Mouse (Mus musculus) natural killer cell, adult 2 months (primary cell): ENCODE results near the gene Enpp6.
"Not testable (repeated sequence)": the region's sequence is repeated elsewhere in the genome, so short reads cannot be mapped to it uniquely, and the experiment has no call there.

ENCODE experiments used
- DNase-seq, 2 experiments: peaks; one replicate each; pipeline ENCODE4 v3.0.0; 2022; ENCODE audit warnings: low spot score in 2 of 2

Enpp6 gene

DNA sequence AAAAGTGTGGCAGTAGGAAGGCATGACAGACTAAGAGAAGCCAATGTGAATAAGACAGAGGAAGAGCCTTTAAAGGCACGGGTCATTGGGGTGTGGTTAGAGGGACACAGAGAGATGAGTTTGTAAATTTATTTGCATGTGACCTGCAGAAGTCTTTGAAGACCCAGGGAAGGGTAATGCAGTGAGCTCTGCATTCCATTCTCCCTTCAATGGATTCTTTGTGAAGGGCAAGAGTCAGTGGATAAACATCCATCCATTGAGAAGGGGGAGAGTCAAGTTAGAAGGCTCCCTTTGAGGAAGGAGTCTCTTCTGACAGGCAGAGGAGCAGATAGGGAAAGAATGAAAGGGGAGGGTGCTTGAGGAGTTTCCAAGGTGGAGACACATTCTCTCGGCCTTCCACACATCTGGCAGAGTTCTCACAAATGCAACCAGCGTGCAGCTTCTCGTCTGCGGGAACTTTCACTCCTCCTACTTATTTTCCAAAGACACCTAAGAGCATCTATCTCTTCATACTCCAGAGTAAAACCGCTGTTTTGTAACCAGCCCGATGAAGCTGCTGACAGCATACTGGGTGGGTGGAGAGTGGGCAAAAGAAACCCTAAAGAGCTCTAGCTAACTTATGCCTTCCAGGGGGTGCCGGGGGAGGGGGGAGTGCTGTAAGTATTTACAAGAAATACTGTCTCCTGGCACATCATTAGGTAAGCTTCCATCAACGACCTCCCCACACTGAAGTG lies 9.4 kb downstream of the Enpp6 start:
- no peak for DNase-seq

DNA sequence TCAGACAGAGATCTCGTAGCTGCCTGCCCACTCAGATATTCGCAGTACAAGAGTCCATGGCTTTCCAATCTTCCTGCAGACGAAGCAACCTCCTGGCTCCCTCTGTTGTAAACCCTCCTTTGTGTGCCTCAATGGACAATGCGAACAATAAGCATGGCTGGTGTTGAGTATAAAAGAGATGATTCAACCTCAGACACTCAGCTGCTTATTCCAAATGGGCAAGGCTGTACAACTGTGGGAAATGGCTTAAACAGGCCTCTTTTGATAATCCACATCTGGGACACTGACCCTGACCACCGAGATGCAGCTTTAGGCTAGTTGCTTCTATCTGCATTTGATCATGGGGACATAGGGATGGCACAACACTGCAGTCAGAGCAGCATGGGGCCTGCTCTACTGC lies 19.0 kb downstream of the Enpp6 start:
- no peak for DNase-seq

DNA sequence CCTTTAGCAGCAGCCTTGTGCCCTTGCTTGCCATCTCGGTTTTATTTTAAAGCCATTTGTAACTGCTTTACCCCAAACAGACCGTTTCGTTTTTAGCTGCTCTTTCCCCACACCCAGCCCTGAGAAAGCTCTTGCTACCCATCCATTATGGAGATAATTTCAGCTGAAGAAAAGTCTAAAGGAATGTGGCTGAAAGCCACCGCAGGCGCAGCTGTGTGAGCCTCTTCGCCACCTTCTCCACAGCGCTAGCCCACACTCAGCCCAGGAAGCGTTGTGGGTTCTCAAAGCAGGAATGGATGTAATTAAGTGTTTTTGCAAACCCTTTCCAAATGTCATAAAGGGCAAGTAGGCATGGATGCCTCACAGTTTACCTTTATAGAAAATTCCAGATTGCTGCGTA lies 20.1 kb downstream of the Enpp6 start:
- DNase-seq, result no peak

DNA sequence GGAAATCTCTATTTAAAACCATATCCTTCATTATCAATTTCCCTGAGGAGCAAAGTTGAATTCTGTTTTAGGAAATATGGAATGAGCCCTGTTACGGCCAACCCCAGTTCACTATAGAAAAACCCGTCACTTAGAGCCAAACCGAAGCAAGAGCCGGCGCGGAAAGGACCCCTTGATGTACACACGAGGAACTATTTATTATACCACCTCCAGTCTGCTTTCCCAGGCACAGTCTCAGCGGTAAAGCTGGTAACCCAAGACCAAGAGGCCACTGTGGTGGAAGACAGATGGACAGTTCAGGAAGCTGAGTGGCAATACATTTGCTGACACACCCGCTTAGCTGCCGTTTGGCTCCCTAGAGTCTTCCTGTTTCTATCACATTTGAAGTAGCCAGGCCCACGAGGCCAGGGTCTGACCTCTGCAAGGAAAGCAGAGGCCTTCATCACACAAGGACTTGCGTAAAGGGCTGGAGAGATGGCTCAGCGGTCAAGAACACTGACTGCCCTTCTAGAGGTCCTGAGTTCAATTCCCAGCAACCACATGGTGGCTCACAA lies 21.6 kb downstream of the Enpp6 start:
- DNase-seq, result no peak

DNA sequence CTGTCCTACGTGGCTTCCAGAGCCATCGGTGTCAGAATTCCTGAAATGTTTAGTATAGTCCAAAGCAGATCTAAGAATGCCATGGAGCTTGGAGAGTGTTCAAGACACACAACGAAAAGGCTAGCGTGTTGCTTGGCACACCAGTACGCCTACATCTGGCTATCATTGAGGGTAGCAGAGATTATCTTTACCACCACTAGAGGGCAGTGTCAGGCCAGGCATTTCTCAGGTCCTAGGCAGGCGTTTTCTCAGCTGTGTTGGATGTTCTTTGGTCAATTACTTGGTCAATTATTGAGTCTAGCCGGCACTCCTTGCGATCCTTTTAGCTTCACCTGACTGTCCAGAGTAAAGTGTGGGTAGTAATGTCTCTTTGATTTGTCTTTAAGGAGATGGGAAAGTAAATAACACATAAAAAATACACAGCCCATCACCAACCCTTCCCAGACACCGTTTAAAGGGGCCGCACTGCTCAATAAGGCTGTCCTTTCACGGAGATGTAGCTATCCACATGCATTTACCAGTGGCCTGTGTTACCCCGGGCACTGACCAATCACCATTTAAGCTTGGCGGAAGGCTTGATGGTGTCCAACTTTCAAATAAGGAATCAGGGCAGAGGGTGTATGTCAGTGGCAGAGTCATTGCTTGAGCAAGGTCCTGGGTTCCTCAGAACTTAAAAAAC lies 29.7 kb downstream of the Enpp6 start:
- DNase-seq, result peak; percentile 53 to 61

DNA sequence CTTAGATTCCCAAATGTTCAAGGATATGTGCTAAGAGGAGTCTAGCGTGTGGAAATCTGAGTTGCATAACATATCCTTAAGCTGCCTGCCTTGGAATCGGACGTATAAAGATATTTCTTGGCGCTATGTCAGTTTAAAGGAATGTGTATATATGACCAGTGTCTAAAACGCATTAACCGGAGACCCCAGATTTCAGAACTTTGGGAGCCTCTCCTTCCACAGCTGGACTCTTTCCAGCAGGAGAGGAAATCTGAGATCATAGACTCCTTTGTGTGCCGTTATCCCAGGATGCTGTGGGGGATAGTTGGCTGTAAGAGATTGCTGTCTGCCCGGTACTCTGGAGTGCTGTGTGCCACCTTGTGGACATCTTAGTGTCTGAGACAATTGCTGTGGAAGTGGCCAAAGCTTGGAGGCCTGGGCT lies 34.5 kb downstream of the Enpp6 start:
- DNase-seq, result no peak

DNA sequence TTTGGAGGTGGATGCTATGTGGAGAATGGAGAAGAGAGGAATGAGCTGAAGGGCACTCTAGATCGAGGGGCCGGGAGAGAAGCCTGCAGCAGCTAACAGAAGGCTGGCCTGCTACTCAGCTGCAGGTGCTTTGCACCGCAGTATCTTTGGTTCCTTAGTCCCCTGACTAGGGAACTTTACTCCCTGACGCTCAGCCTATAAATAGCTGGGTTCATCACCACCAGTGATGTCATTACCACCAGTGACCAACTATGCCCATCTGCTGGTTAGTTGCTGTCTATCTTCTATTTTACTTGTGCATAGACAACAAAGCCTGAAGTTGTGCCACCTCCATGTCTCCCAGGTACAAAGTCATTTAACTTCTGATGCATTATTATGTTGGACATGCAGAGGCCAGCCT lies 37.9 kb downstream of the Enpp6 start:
- no peak for DNase-seq

DNA sequence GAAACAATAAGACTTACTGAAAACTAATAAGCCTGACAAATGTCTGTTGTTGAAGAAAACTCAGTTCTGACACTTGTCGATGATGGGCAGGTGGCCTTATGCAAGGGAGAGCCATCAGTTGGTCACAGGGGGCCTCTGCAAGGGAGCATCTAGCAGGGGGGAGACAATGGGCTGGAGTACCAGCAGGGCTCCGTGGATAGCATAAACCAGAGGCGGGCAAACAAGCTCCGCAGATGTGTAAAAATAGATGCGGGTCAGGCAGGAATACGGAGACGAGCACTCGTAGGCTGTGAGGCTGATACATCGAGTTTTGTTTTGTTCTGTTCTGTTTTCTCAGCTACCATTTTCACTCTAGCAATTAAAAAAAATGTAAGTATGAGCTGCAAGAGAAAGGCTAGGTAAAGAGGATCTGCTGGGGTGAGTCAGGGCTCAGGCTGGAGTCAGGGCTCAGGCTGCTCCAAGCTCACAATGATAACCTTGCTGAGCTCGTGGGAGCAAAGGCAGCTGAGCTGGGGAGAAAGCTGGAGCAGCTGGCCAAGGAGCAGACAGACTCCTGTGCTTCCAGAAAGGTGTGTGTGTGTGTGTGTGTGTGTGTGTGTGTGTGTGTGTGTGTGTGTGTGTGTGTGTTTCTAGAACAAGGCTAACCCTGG lies 40.3 kb downstream of the Enpp6 start:
- no peak for DNase-seq

DNA sequence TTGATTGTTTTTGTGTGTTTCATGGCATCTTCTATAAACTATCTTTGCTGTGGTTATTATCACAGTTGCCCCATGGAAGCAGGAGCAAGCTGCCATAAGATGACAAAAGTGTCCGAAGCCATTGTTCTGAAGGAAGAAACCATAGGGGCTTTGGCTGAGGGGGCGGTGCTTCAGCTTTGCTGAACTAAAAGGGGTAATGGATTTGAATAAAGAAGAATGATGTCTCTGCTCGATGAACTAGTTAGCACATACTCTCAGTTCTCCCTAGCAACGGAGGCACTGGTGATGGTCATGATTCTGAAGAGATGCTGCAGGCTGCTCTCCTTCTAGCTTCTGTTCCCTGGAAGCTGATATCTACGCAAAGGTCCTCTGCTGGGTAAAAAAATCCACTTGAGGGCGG lies 41.8 kb downstream of the Enpp6 start:
- no peak for DNase-seq

DNA sequence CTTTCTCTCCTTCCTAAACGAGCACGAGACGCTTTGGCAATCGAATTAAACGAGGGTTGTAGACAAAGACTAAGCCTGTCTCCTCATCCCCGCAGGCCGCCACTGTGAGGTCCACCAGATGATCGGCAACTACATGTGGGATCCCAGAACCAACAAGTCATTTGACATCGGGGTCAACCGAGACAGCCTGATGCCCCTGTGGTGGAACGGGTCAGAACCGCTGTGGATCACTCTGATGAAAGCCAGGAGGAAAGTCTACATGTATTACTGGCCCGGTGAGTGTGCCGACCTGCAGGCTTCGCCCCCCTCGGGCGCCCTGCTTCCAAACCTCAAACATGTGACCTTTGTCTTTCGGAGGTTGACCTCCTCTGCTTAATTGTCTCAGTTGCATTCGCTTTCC lies 43.6 kb downstream of the Enpp6 start:
- no peak for DNase-seq

DNA sequence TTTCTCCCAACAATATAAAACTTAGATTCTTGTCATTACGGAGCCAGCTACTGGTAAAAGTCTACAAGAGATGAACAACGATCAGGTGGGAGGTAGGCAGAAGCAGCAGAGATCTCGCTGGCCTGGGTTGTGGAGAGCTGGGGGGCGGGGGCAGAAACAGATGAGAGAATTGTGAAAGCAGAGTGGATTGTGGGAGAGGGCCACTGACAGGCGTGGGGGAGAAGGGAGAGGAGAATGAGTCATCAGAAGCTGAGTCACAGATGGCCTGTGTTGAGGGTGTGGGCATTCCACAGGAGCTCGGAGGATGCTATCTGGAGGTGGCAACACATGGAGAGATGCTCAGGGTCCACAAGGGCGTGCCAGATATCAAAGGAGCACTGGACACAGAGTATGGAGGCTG lies 45.4 kb downstream of the Enpp6 start:
- peak in 1 of 2 experiments; percentile 34 for DNase-seq

DNA sequence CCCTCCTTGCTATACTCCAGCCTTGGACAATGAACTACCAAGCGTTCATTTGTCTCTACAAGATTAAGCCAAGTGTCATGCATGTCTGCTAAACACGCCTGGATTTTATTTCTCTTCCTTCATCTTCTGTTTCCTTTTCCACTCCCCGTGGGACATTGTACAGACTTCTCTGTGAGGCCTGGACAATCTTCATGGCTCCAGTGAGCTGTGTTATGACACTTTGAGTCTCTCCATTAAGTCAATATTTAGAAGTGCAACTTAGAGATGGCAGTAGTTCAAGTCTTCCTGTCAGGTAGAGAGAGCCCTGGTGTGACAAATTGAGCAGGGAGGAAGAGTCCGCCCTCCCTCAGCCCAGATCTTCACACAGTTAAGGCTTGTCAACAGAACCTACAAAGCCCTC lies 47.3 kb downstream of the Enpp6 start:
- no peak for DNase-seq

DNA sequence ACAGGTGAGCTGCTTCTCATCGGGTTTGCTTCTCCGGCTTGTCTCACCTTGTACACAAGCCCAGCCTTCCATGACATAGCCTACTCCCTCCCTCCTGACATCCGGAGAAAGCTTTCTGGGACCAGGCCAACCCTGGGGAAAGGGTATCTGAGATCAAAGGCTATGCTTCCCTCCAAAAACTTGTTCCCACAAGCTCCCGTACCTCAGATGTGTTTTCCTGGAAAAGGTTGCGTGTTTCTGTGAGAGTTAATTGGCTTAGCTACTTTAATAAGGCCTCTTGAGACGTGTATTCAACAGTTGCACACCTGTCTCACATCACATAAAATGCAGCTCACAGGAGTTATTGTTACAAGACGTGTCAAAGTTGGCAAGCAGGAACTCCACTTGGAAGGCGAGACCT lies 49.8 kb downstream of the Enpp6 start:
- DNase-seq, result no peak

DNA sequence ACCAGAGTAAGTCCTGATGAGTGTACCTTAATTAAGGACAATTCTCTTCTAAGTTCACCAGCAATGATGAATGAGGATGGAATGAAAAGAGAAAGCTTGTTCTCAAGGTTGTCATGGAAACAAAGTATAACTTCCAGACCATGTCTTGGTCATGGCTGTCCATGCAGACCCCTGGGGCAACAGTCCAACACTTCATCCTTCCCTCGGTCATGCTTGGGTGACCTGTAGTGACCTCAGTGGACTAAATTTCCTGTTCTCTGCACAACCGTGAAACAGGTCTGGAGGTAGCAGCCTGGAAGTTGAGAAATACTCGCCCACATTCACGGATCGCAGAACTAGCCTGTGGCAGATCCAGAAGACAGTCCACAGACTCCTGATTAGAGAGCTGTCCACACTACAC lies 50.7 kb downstream of the Enpp6 start:
- no peak for DNase-seq

DNA sequence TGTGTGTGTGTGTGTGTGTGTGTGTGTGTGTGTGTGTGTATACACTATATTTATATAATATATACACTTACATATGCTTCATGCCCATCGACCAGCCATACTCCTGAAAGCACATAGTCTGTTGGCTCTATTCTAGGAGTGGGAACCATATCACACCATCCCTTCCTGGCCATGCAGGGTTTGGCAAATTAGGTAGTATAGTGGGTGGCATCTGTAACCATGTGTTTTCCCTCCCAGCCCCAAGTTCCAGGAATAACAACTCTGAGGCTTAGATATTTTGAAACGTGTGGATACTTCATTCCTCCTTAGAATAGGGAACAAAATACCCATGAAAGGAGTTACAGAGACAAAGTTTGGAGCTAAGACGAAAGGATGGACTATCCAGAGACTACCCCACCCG lies 53.5 kb downstream of the Enpp6 start:
- DNase-seq, result not testable (repeated sequence)

DNA sequence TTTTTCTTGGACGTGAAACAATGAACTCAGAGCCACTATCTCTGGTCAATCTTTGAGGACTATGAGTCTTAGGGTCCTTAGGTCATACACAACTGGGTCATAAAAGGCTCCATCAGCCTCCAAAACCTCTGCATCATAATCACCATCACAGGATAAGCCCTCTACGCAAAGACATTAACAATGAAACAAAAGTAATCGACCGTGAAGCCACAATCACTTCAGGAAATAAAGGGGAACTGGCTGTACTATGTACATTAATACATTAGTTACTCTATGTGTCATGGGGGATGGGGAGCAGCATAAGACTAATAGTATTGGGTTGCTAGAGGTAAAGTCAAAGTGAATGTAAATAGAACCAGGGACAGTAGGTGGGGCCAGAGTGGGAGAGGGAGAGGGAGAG lies 59.7 kb downstream of the Enpp6 start:
- peak in 1 of 2 experiments; percentile 8 for DNase-seq

DNA sequence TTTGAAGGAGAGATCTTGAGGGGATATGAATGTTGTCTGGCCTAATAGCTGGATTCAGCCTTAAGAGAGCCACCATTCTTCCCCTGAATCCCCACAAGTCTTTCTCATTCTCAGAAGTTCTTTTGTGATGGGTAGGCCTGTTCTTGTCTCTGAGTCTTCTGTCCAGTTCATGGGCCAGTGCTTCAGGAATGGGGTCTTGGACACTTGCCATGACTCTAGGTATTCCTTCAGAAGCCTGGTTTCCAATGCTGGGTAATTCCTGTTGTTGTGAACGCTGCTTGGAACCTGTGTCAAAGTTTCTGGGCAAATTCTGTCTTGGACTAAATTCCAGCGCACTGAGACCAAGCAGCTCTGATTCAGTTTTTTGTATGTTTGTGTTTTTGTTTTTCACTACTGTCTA lies 60.5 kb downstream of the Enpp6 start:
- no peak for DNase-seq

DNA sequence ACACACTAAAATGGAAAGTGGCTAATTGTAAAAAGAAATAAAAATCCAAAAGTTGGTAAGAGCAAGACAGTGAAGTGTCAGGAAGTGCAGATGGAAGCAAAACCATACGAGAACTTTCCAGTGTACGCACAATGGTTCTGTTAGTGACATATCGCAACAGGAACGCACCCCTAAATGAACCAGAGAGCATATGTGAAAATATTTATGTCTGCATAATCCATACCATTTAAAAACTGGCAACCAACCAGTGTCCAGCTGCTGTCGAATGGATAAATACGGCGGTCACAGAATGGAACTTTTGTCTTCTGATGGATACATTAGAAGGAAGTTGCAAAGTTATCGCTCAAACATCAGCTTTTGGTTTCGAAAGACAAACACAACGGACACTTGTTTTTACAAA lies 61.9 kb downstream of the Enpp6 start:
- DNase-seq, result no peak

DNA sequence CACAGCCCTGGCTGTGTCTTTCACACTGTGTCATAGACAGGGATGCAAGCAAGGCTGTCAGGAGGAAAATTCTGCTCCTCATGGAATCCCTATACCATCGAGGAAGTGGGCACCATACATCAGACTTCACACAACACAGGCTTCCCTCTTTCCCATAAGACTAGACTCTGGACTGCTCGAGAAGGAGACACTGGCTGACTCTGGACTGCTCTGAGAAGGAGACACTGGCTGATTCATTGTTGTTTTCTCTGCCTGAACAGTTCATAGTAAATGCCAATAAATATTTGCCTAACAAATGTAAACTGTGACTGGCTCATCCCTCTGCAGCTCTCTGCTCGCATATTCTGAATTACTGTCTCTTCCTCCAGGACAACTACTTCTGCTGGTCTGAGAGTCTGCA lies 66.0 kb downstream of the Enpp6 start:
- no peak for DNase-seq

DNA sequence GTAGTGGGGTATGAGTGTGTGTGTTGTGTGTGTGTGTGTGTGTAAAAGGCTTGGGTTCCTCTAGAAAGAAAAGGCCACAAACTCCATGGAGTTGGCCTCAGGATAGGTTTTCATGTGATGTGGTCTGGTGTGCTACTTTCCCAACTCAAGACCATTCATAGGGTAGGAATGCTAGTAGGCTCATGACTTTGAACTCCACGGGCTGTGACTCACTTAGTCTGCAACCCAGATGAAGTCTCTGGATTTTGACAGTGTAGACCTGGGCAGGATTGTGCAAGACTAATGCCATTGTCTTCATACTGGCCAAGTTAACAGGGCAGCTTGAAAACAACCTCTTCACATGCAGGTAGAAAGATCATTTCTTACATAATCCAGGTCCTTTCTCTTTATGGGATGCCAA lies 69.4 kb downstream of the Enpp6 start:
- DNase-seq, result no peak

DNA sequence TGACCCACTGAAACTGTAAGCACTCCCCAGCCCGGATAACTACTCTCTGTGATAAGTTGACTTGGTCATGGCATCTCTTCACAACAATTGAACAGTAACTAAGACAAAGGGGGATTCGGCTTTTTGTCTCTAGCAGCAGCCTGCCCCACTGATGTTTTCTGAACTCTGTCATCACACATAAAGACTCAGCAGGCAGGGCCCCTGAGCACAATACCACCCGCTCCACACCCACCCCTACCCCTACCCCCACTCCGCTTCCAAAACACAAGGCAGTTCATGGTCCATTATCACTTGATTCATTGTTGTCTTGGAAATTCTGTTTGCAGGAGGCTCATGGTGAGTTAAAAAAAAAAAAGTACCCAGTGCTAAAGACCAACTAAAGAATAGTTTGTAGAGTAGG lies 71.8 kb downstream of the Enpp6 start:
- no peak for DNase-seq

DNA sequence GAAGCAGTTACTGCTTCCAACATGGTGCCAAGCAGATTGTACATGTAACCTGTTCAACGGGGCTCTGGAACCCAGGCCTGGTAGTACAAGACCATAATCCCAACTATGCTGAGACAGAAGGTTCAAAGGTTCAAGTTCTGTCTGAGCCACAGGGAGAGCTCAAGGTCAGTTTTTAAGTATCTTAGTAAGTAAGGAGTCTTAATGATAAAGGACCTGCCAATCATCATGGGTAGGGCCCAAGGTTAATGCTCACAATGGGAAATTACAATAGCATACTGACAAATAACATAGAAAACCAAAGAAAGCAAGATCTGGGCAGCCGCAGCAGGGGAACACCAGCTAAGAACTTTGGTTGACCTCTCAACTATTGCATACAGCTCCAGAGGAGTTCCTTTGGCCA lies 72.3 kb downstream of the Enpp6 start:
- DNase-seq, result no peak
